Mouse (Mus musculus): Measurements from ENCODE around the gene Hist4h4.

The Hist4h4 gene

GRCm38 (mm10) chr6:136781377-136781986 is 22.7 kb downstream of the Hist4h4 start, which contains the start of gene Gucy2c:
TSS of gene Gucy2c (minus strand) at chr6:136781765.
- DNase-seq, result no peak

DNA sequence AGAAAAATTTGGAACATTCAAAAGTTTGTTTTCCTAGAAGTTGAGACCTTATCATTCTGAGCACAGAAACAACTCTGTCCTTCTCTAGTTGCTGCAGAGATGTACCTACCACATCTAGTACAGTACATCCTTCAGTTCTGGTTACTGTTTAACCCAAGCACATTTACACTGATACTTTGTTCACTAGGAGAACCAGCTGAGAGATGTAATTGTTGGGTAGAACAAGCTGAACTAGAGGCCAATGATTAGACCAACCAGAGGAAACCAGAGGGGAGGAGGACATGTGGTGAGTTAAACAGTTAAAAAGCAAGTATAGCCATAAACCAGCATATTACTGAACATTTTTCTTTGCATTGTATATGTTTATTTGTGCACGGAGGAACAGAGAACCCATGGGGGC is 27.8 kb downstream of the Hist4h4 start:
- DNase-seq, result no peak

DNA sequence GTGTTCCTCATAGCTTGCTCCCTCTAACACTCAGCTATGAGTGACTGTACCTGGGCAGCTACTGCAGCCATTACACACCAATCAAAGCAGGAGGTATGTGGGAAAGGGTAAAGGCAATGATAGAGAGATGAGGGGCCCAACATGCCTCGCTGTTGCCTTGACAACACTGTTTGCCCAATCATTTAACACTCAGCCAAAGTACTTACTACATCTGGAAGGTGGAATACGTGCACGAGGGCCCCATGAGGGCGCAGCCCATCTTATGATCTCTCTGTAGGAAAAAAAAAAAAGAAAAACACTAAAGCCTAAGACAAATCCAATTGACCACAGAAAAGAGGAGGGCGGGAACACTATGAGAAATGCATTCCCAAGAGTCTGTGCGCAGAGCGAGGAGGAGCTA is 34.4 kb downstream of the Hist4h4 start:
- no peak for DNase-seq

GRCm38 (mm10) chr6:136769143-136769542 is 35.1 kb downstream of the Hist4h4 start:
- no peak for DNase-seq

DNA sequence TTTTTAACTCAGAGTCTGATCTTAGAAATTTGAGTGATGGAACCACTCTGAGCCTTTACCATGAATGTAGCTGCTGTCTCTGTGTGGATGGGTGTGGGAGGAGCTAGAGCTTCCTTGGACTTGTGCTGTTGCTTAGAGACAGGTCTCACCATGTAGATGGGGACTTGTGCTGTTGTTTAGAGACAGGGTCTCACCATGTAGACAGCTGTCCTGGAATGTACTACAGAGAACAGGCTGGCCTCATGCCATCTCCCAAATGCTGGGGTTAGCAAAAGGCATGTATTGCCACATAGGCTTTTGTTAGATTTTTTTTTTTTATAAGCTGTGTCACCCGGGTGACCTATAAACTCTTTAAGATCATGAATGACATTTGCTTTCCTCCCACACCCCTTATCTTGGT is 40.3 kb downstream of the Hist4h4 start:
- DNase-seq, result no peak

All from lung, adult 18-20 months (tissue).